Mouse (Mus musculus) kidney, postnatal 4 days (tissue): Measurements from ENCODE around the gene Grcc10.
A peak's percentile ranks its signal among the peaks of the same experiment; 100 is the strongest.

Experiments used
- DNase-seq, 2 experiments: peaks; one replicate each; pipeline ENCODE4 v3.0.0; 2021; ENCODE audit warnings: mixed read lengths in 2 of 2

Gene Grcc10

GRCm38 (mm10) chr6:124740888-124741761, at the start of gene Grcc10:
Gene Grcc10 (minus strand): TSS chr6:124741374.
- peak; percentile 88 to 94 for DNase-seq

GRCm38 (mm10) chr6:124790121-124790520, 48.9 kb upstream of the Grcc10 start:
- no peak for DNase-seq

DNA sequence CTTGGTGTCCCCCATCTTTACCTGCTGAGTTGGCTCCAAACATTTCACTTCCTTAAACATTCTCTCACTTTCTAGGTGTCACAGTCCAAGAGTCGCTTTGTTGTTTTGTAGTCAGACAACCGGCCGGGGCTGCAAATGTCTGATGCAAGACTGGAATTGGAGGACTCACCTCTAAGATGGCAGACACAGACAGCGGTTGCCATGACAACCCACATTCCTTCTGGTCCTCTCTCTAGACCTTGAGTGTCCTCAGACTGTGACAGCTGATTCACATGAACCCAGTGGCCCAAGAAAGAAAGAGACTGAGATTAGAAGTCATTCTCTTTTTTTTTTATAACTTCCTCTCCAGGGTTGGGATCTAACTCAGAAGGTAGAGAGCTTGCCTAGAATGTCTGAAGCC, 48.3 kb upstream of the Grcc10 start:
- DNase-seq: no peak

GRCm38 (mm10) chr6:124787722-124788121, 46.5 kb upstream of the Grcc10 start:
- no peak for DNase-seq

GRCm38 (mm10) chr6:124786756-124787420, 45.7 kb upstream of the Grcc10 start:
- DNase-seq: no peak

GRCm38 (mm10) chr6:124782436-124782835, 41.3 kb upstream of the Grcc10 start:
- DNase-seq: peak; percentile 57 to 73

DNA sequence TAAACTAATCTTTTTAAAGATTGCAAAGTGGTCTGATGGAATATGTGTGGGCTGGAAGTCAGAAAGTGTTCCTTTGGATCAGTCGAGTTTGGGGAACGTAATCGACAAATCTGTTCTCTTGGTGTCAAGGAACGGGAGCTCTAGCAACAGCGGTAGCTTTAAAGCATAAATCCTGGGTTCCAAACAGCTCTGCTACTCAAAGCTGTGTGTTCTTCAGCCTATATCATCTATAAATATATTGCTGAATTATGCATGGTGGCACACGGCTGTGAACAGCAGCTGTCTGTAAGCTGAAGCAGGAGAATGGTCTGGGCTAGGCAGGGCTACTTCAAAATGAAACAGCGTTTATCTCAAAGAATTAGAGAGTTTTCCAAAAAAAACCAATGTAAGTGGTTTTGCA, 39.7 kb upstream of the Grcc10 start:
- DNase-seq: no peak

GRCm38 (mm10) chr6:124779984-124780416, 38.8 kb upstream of the Grcc10 start:
- DNase-seq: peak; percentile 67 to 81

DNA sequence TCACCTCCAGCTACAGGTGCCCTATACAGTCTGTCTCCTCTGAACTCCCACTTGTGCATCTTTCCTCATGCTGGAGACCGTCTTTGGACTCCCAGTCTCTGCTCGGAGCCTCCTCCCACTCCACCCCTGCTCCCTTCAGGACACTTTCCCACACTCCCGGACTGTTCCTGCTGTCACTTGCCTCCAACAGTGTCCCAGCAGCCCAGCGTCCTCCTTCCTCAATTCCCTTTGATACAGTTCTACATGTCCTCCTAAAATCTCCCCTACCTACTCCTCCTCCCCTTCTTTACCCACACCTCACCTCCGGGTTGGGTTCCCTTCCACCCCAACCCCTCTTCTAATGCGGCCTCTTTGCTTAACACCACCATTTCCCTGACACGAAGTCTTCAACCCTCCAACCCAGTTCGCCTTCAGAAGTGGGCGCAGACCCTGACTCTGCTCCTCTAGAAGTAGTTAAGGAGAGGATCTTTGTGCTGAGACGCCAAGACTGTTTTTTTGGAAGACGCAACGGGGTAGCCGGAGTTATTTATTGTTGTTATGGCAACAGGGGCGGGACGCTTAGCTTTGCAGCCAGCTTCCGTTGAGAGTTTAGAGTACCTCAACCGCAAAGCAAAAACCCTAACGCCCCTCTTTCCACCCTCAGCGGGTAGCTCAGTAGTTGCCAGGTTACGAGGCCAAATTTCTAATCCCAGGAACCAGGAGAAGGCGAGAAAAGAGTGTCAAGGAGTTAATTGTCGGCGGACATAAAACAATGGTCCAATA, 38.2 kb upstream of the Grcc10 start, which contains the start of gene Lrrc23:
Lrrc23 (minus strand) TSS at position 506 of the 762 bp plus-strand sequence.
- peak; percentile 47 to 58 for DNase-seq

- no peak for DNase-seq
These were observed 29.3 kb upstream of the Grcc10 start for GRCm38 (mm10) chr6:124770511-124770910.

- no peak for DNase-seq
These were observed 28.8 kb upstream of the Grcc10 start for GRCm38 (mm10) chr6:124770013-124770412.

DNA sequence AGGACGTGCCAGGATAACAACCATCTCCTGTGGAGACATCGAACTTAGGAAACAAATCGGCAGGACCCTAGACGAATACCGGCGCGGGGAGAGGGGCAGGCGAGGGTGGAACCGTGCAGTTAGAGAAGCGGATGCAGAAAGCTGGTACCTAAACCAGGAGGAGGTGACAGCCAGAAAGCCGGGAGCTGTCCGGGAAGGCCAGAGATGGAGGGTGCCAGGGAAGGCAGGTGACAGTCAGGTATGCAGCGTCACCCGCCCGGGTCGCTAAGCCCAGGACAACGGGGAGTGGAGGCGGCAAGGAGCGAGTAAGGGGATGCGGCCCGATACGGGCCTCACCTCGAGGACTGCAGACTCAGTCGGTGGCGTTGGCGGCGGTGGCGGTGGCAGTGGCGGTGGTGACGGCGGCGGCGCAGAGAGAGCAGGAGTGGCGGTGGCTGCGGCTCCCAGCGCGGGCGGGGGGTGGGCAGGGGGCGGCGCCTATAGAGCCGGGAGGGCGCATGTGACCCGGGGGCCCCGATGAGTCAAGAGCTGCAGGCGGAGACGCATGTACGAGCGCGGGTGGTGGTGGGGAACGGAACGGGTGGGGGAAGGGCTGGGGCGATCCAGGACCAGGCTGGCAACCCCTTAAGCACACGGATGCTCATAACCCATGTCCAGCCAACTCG, 28.1 kb upstream of the Grcc10 start, which contains the start of gene Eno2:
Eno2 (minus strand) TSS at position 573 of the 665 bp plus-strand sequence.
- DNase-seq: peak; percentile 68 to 80

DNA sequence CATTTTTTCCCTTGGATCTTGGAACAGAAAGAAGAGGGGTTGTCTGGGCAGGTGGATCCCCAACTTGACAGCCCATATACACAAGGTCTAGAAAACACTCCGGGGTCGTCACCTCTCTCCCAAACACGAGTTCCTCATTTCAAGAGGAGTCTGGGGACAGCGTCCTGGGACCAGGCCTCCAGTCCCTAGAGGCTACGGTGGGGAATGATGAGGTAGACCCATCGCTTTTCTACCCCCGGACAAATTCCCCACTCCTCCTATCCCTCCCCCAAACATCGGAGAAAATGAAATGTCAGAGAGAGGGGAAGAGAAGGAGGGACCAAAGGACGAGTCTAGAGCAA, 27.5 kb upstream of the Grcc10 start:
- no peak for DNase-seq

- peak; percentile 50 to 53 for DNase-seq
These were observed 26.9 kb upstream of the Grcc10 start for GRCm38 (mm10) chr6:124767920-124768703.

DNA sequence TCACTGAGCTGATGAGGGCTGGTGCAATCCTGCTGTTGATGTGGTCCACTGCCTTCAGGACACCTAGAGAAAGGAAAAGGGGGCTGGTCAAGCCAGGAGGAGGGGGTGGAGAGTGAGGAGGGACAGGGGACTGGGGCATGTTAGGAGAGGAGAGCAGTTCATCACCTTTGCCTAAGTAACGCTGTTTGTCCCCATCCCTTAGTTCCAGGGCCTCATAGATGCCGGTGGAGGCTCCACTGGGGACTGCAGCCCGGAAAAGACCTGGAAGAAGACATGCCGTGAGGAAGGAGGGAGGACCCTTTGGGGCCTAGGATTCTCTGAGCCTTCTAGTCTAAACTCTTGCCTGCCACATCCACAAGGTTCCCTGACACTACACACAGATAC, 26.4 kb upstream of the Grcc10 start:
- DNase-seq: no peak

DNA sequence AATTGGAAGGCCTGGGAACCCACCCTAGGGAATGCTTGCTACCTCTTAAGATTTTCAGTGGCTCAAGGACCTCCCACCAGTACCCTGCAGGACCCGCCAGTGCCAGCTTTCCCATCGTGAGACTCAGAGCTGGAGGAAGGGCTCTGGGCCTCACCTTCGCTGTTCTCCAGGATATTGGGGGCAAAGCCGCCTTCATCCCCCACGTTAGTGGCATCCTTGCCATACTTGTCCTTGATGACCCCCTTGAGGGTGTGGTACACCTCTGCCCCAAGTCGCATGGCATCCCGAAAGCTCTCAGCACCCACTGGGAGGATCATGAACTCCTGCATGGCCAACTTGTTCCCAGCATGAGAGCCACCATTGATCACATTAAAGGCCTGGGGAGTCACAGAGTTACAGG, 24.8 kb upstream of the Grcc10 start:
- no peak for DNase-seq

- peak; percentile 89 to 91 for DNase-seq
These were observed 18.1 kb upstream of the Grcc10 start for GRCm38 (mm10) chr6:124759259-124759658.

- peak in 1 of 2 experiments; percentile 20 for DNase-seq
These were observed 17.7 kb upstream of the Grcc10 start for GRCm38 (mm10) chr6:124758849-124759232.

DNA sequence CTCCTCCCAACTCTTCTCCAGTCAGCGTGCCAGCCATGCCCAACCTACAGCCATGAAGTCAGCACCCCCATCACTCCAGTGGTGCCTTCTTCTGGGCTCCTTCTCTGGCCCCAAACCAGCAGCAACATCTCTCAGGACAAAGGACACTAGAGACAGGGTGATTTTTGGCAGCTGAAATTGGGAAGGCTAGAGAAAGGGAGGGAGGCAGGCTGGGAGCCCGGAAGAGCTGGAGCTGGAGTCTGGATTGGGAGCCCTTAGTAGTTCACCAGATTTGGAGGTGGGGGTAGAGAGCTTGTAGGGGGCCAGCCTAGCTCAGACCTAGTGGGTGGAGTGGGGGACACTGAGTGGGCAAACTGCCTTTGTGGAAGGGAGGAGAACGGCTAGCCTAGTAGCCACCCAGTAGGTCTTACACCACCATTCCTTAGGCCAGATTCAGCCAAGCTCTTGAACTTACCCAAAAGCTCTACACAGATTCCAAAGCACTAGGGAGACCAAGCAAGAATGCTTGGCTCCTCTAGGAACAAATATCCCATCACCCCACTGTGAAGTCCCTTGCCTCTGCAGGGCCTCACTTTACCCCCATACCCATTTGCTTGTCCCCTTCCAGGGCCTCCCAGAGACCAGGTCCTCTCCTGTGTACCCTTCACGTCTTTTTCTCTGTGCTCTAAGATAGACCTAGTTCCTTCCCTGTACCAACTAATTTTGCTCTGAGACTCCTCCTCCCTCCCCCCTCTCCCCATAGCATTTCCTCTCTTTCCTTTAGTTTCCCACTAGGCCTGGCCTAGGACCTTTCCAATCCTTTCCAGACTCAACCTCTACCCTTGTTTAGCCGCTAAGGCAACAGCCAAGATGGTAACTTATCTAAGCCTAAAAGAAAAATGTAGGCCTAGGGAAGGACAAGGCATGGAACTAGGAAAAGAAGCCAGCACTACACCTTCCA, 17.0 kb upstream of the Grcc10 start:
- DNase-seq: peak; percentile 68 to 77

DNA sequence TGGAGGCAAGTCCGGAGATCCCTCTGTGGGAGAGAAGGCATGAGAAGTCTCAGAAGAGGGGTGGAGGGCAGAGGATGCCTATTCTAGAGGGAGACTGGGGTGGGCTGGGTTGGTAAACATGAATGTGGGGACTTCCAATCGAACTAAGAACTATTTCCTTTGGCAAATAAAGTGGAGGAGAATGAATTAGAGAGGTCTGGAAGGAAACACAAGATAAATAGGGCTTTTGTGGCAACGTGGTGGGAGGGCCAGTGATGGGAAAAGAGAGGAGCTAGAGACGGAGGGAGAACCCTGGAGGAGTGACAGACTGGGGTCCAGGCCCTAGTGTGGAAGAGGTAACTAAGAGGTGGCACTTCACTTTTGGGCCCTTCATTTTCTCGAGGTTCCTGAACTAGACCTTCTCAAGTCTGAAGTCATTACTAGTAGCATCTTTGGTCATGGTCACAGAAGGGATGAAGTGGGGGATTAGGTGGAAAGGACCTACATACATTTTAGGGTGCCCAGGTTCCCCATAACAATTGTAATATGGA, 16.2 kb upstream of the Grcc10 start:
- no peak for DNase-seq
